Mouse (Mus musculus) kidney, embryonic 16.5 days (tissue): ENCODE data around the gene Tymp. TPM values are rescaled to one million over a fixed set of nuclear protein-coding genes. Genes with fewer than 3 reads are reported as not detected.

Source experiments
- ATAC-seq: fragments of 200-750 bp; cut with Nextera tagmentation; 2 replicates; pipeline ENCODE4 v1.8.0; 2017; ENCODE audit warnings: moderate TSS enrichment; ENCODE audit not compliant: low FRiP score, low TSS enrichment
- H3K27ac ChIP-seq: fragments of 300-500 bp; sonication (generic); 2 replicates; pipeline ENCODE4 v1.5.1; 2014; ENCODE audit warnings: low read length
- H3K27me3 ChIP-seq: fragments of 300-500 bp; sonication (generic); 2 replicates; pipeline ENCODE4 v1.6.1; 2014; ENCODE audit warnings: low read length, control low read depth, mixed read lengths; ENCODE audit not compliant: insufficient read depth
- H3K36me3 ChIP-seq: fragments of 300-500 bp; sonication (generic); 2 replicates; pipeline ENCODE4 v1.6.1; 2014; ENCODE audit warnings: low read length, control low read depth, mixed read lengths; ENCODE audit not compliant: insufficient read depth
- H3K4me1 ChIP-seq: fragments of 300-500 bp; sonication (generic); 2 replicates; pipeline ENCODE4 v1.6.1; 2014; ENCODE audit warnings: low read length, control low read depth, mixed read lengths; ENCODE audit not compliant: insufficient read depth
- H3K4me2 ChIP-seq: fragments of 300-500 bp; sonication (generic); replicated peaks from 2 replicates; pipeline ENCODE4 v1.6.1; 2014; ENCODE audit warnings: low read depth, low read length
- H3K4me3 ChIP-seq: fragments of 300-500 bp; sonication (generic); 2 replicates; pipeline ENCODE4 v1.5.1; 2014; ENCODE audit warnings: mild to moderate bottlenecking, low read length
- H3K9ac ChIP-seq: fragments of 300-500 bp; sonication (generic); replicated peaks from 2 replicates; pipeline ENCODE4 v1.6.1; 2014; ENCODE audit warnings: low read length
- H3K9me3 ChIP-seq: fragments of 300-500 bp; sonication (generic); 2 replicates; pipeline ENCODE4 v1.6.1; 2016; ENCODE audit warnings: low read length, control low read depth
- WGBS: fragments of 180-500 bp; shearing (Covaris S2); extraction: QIAGEN DNeasy Blood & Tissue Kit; methylation state at CpG from one replicate; pipeline ENCODE4 v1.1.7; 2014; 5-methylcytosine and 5-hydroxymethylcytosine counted together
- polyA plus RNA-seq: library from polyadenylated mRNA; unstranded; fragments of >200 nt; fragmentation: Nextera tagmentation; extraction: Ambion mirVana; gene quantifications from 2 replicates; pipeline ENCODE4 v1.2.1, GENCODE M21; 2015

Tymp gene
- polyA plus RNA-seq, 1 experiment from 2014 or later: 1.9 TPM

- Histone ChIP-seq H3K27ac (no peak overlapping the region), H3K27me3 (no peaks in the 10 kb centered on the region), H3K9ac (no peak overlapping the region), H3K4me3 (no peak overlapping the region), H3K36me3 (no peaks in the 10 kb centered on the region), H3K4me1 (no peaks in the 10 kb centered on the region), H3K9me3 (no peaks in the 10 kb centered on the region), H3K4me2 (no peak overlapping the region)
- ATAC-seq: no peak
- 83% methylated on average over 2 of the region's 2 CpGs for WGBS
Observed at GRCm38 (mm10) chr15:89398146-89398545, 21.3 kb upstream of the Tymp start.

GRCm38 (mm10) chr15:89396883-89397282 is 20.0 kb upstream of the Tymp start:
- WGBS: 78% methylated on average over 4 of the region's 4 CpGs
- Histone ChIP-seq H3K4me1 (no peaks in the 10 kb centered on the region), H3K4me2 (no peak overlapping the region), H3K4me3 (no peak overlapping the region), H3K27ac (no peak overlapping the region), H3K36me3 (no peaks in the 10 kb centered on the region), H3K9ac (no peak overlapping the region), H3K9me3 (no peaks in the 10 kb centered on the region), H3K27me3 (no peaks in the 10 kb centered on the region)
- ATAC-seq: no peak

GRCm38 (mm10) chr15:89390081-89390480 is 13.2 kb upstream of the Tymp start:
- Histone ChIP-seq H3K9me3 (no peaks in the 10 kb centered on the region), H3K9ac (no peak overlapping the region), H3K27me3 (no peaks in the 10 kb centered on the region), H3K4me2 (no peak overlapping the region), H3K27ac (no peak overlapping the region), H3K4me3 (no peak overlapping the region), H3K36me3 (no peaks in the 10 kb centered on the region), H3K4me1 (no peaks in the 10 kb centered on the region)
- no peak for ATAC-seq
- 94% methylated on average over 10 of the region's 10 CpGs for WGBS

- Histone ChIP-seq H3K4me3 (no peak overlapping the region), H3K9me3 (no peaks in the 10 kb centered on the region), H3K4me1 (no peaks in the 10 kb centered on the region), H3K27me3 (no peaks in the 10 kb centered on the region), H3K4me2 (no peak overlapping the region), H3K27ac (no peak overlapping the region), H3K9ac (no peak overlapping the region), H3K36me3 (no peaks in the 10 kb centered on the region)
- no peak for ATAC-seq
- 44% methylated on average over 12 of the region's 12 CpGs for WGBS
Observed at GRCm38 (mm10) chr15:89387127-89387526, 10.3 kb upstream of the Tymp start.

- H3K9ac ChIP-seq: no peak within 1 kb of the TSS
- H3K36me3 ChIP-seq: no peaks in the 10 kb centered on the region
- H3K4me2 ChIP-seq: no peak within 1 kb of the TSS
- no peaks in the 10 kb centered on the region for H3K9me3 ChIP-seq
- 0 out of 2 replicates have a peak, but pooled peaks have one; percentile 9 for ATAC-seq
- H3K4me1 ChIP-seq: peaks cover under 1% of the 10 kb centered on the region; the same call in 1 of the 2 replicates
- WGBS: 86% methylated on average over 7 of the region's 7 CpGs
- peaks cover 11% of the 10 kb centered on the region for H3K27me3 ChIP-seq
- no peak within 1 kb of the TSS for H3K4me3 ChIP-seq
- no peak within 1 kb of the TSS for H3K27ac ChIP-seq
Observed at GRCm38 (mm10) chr15:89384617-89385016, 7.8 kb upstream of the Tymp start, which contains the start of gene Klhdc7b. Gene Klhdc7b (plus strand): TSS chr15:89384917.

GRCm38 (mm10) chr15:89379429-89379828 is 2.6 kb upstream of the Tymp start:
- 8% methylated on average over 10 of the region's 10 CpGs for WGBS
- H3K4me2 ChIP-seq: peak overlapping the region; percentile 82
- no peaks in the 10 kb centered on the region for H3K9me3 ChIP-seq
- no peaks in the 10 kb centered on the region for H3K36me3 ChIP-seq
- H3K9ac ChIP-seq: no peak overlapping the region; the same call in 1 of the 2 replicates
- peak overlapping the region; percentile 49 for H3K4me3 ChIP-seq
- ATAC-seq: no peak
- H3K4me1 ChIP-seq: peaks cover 17% of the 10 kb centered on the region
- peaks cover 48% of the 10 kb centered on the region for H3K27me3 ChIP-seq
- no peak overlapping the region for H3K27ac ChIP-seq

- peak within 1 kb of the TSS; percentile 63 for H3K9ac ChIP-seq
- ATAC-seq: peak; percentile 4; the same call in 1 of the 2 replicates
- H3K4me2 ChIP-seq: peak within 1 kb of the TSS; percentile 82
- peaks cover 21% of the 10 kb centered on the region for H3K4me1 ChIP-seq
- H3K27me3 ChIP-seq: peaks cover 48% of the 10 kb centered on the region
- H3K27ac ChIP-seq: no peak within 1 kb of the TSS
- H3K36me3 ChIP-seq: no peaks in the 10 kb centered on the region
- under 1% methylated on average over 33 of the region's 33 CpGs for WGBS
- H3K4me3 ChIP-seq: peak within 1 kb of the TSS; percentile 49
- H3K9me3 ChIP-seq: no peaks in the 10 kb centered on the region
Observed at GRCm38 (mm10) chr15:89378831-89379401, 2.1 kb upstream of the Tymp start, which contains the start of gene Odf3b. Gene Odf3b (minus strand): TSS chr15:89379282.

GRCm38 (mm10) chr15:89377938-89378828 is 1.3 kb upstream of the Tymp start:
- Histone ChIP-seq H3K9me3 (no peaks in the 10 kb centered on the region), H3K36me3 (no peaks in the 10 kb centered on the region), H3K9ac (peak overlapping the region; percentile 63), H3K27ac (no peak overlapping the region), H3K27me3 (peaks cover 48% of the 10 kb centered on the region), H3K4me1 (peaks cover 22% of the 10 kb centered on the region), H3K4me2 (peak overlapping the region; percentile 82), H3K4me3 (peak overlapping the region; percentile 49)
- ATAC-seq: no peak
- 9% methylated on average over 46 of the region's 46 CpGs for WGBS

GRCm38 (mm10) chr15:89377362-89377761 is 523 bp upstream of the Tymp start:
- peaks cover 48% of the 10 kb centered on the region for H3K27me3 ChIP-seq
- peak overlapping the region; percentile 13 for H3K4me3 ChIP-seq
- peak overlapping the region; percentile 26 for H3K4me2 ChIP-seq
- no peak overlapping the region for H3K27ac ChIP-seq
- H3K36me3 ChIP-seq: peaks cover under 1% of the 10 kb centered on the region; the same call in 1 of the 2 replicates
- no peaks in the 10 kb centered on the region for H3K9me3 ChIP-seq
- no peak for ATAC-seq
- no peak overlapping the region for H3K9ac ChIP-seq
- peaks cover 30% of the 10 kb centered on the region for H3K4me1 ChIP-seq
- WGBS: 4% methylated on average over 18 of the region's 18 CpGs

GRCm38 (mm10) chr15:89376040-89376439 is 799 bp downstream of the Tymp start:
- ATAC-seq: no peak
- Histone ChIP-seq H3K4me2 (no peak overlapping the region), H3K9ac (no peak overlapping the region), H3K36me3 (peaks cover 14% of the 10 kb centered on the region), H3K4me3 (no peak overlapping the region), H3K27ac (no peak overlapping the region), H3K27me3 (peaks cover 46% of the 10 kb centered on the region), H3K4me1 (peaks cover 30% of the 10 kb centered on the region), H3K9me3 (no peaks in the 10 kb centered on the region)
- 83% methylated on average over 7 of the region's 7 CpGs for WGBS
